Mouse (Mus musculus) ZHBTc4 (cell line): ENCODE data around the gene Mylk.
A peak's percentile ranks its signal among the peaks of the same experiment; 100 is the strongest.

Source experiments
- DNase-seq: peaks from one replicate; pipeline ENCODE4 v3.0.0-alpha.2; 2011; ENCODE audit warnings: low read depth, low spot score

Mylk gene

GRCm38 (mm10) chr16:34984203-34985030, 239.4 kb downstream of the Mylk start:
- DNase-seq = no peak

GRCm38 (mm10) chr16:34985031-34985346, 240.0 kb downstream of the Mylk start:
- DNase-seq = no peak

GRCm38 (mm10) chr16:34986211-34986825, 241.3 kb downstream of the Mylk start:
- DNase-seq = no peak

GRCm38 (mm10) chr16:34991365-34991764, 246.4 kb downstream of the Mylk start:
- DNase-seq = no peak

- no peak for DNase-seq
These were observed 247.8 kb downstream of the Mylk start for GRCm38 (mm10) chr16:34992854-34993253.

GRCm38 (mm10) chr16:34993694-34994330, 248.8 kb downstream of the Mylk start:
- no peak for DNase-seq

- DNase-seq = no peak
These were observed 249.7 kb downstream of the Mylk start for GRCm38 (mm10) chr16:34994641-34995141.

GRCm38 (mm10) chr16:34996133-34996532, 251.1 kb downstream of the Mylk start:
- DNase-seq = no peak

- no peak for DNase-seq
These were observed 252.0 kb downstream of the Mylk start for GRCm38 (mm10) chr16:34997052-34997451.

GRCm38 (mm10) chr16:34997576-34997975, 252.6 kb downstream of the Mylk start:
- DNase-seq = no peak

- DNase-seq = no peak
These were observed 254.0 kb downstream of the Mylk start for GRCm38 (mm10) chr16:34999016-34999415.

GRCm38 (mm10) chr16:34999986-35000385, 255.0 kb downstream of the Mylk start:
- DNase-seq = no peak

- DNase-seq = peak; percentile 34
These were observed 256.0 kb downstream of the Mylk start for GRCm38 (mm10) chr16:35000923-35001560.

- peak; percentile 56 for DNase-seq
These were observed 259.3 kb downstream of the Mylk start for GRCm38 (mm10) chr16:35004356-35004755.

GRCm38 (mm10) chr16:35004756-35005155, 259.7 kb downstream of the Mylk start:
- DNase-seq = no peak

GRCm38 (mm10) chr16:35006251-35006650, 261.2 kb downstream of the Mylk start:
- DNase-seq = no peak

- no peak for DNase-seq
These were observed 262.4 kb downstream of the Mylk start for GRCm38 (mm10) chr16:35007361-35007760.

- DNase-seq = no peak
These were observed 263.4 kb downstream of the Mylk start for GRCm38 (mm10) chr16:35008447-35008846.

- peak; percentile 35 for DNase-seq
These were observed 268.5 kb downstream of the Mylk start for GRCm38 (mm10) chr16:35013501-35013900.

- no peak for DNase-seq
These were observed 271.5 kb downstream of the Mylk start for GRCm38 (mm10) chr16:35016491-35016890.

- no peak for DNase-seq
These were observed 273.5 kb downstream of the Mylk start for GRCm38 (mm10) chr16:35018470-35018974.

GRCm38 (mm10) chr16:35021903-35022241, 276.9 kb downstream of the Mylk start:
- DNase-seq = no peak
